Comparison of ENCODE assay signal across 9 mouse cellular contexts in the genomic region with DNA sequence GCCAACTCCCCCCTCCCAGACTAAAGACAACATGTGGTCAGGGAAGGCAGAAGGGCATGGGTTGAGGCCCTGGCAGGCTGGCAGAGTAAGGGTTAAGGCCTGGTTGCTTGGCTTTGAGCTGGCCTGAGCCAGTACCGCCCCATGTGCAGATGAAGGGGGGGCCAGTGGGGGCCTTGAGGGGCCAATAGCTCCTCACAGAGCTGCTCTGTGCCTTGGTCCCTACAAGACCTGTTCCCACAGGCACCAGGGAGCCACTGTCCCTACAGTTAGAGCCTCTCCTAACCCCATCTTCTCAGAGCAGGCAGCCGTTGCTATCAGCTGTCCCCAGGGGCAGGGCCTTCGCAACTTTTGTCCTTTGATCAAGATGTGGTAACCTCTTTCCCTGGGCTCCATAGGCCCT. TPM values are rescaled to one million over a fixed set of nuclear protein-coding genes. Genes with fewer than 3 reads are reported as not detected.
DNase-seq lines count a peak whose midpoint lies in the region; ATAC-seq lines count a peak whose summit lies in the region.
"Had no signal": no experiment of that assay in that cellular context is flagged by ENCODE, and none has a peak within 500 bp of the region (broad histone marks: within the 10 kb centered on the region; RNA-seq: fewer than 3 reads in every experiment).

No protein-coding gene starts in this region.

- no peaks in the 10 kb centered on the region for H3K36me3 ChIP-seq in liver, embryonic 12.5 days
- no peaks in the 10 kb centered on the region for H3K36me3 ChIP-seq in heart, embryonic 11.5 days (ENCODE audit: control insufficient read depth, insufficient read depth, low read length)

- no peak overlapping the region for H3K4me3 ChIP-seq in liver, embryonic 12.5 days
- no peak overlapping the region for H3K4me3 ChIP-seq in heart, embryonic 11.5 days (ENCODE audit: low read depth, low read length)

- peaks cover 50% of the 10 kb centered on the region for H3K4me1 ChIP-seq in liver, embryonic 12.5 days
- peaks cover 23% of the 10 kb centered on the region for H3K4me1 ChIP-seq in heart, embryonic 11.5 days (ENCODE audit: control insufficient read depth, insufficient read depth, low read length)

- no peak for ATAC-seq in cerebellum, adult (ENCODE audit: insufficient number of reproducible peaks, low FRiP score, low TSS enrichment)
- ATAC-seq in liver, embryonic 12.5 days: peak; percentile 83
- ATAC-seq in heart, embryonic 11.5 days (replicated peaks; ENCODE audit: insufficient number of reproducible peaks, low FRiP score, low TSS enrichment): no peak

- no peaks in the 10 kb centered on the region for H3K9me3 ChIP-seq in liver, embryonic 12.5 days (replicated peaks)
- H3K9me3 ChIP-seq in heart, embryonic 11.5 days (replicated peaks; ENCODE audit: control insufficient read depth, low read length): no peaks in the 10 kb centered on the region

- WGBS in liver, embryonic 12.5 days (ENCODE audit: insufficient replicate concordance): 19% methylated on average over 3 of the region's 3 CpGs
- WGBS in heart, embryonic 11.5 days (ENCODE audit: insufficient replicate concordance): 9% methylated on average over 3 of the region's 3 CpGs

- H3K4me2 ChIP-seq in liver, embryonic 12.5 days: peak overlapping the region; percentile 10; the same call in 1 of the 2 replicates
- no peak overlapping the region for H3K4me2 ChIP-seq in heart, embryonic 11.5 days

- H3K27me3 ChIP-seq in liver, embryonic 12.5 days (replicated peaks): no peaks in the 10 kb centered on the region
- no peaks in the 10 kb centered on the region for H3K27me3 ChIP-seq in heart, embryonic 11.5 days (ENCODE audit: control insufficient read depth, insufficient read depth, low read length)

- peak; percentile 53 for DNase-seq in cerebellum, adult 11-12 months
- DNase-seq in right cerebral cortex, postnatal 14 days: peak; percentile 23
- DNase-seq in right cerebral cortex, adult 2 months (ENCODE audit: low spot score in 2 of 2): no peak
- DNase-seq in right cerebral cortex, postnatal 4 days: peak; percentile 42
- no peak for DNase-seq in gastrocnemius, postnatal 4 days (ENCODE audit: low spot score in 2 of 2)

- H3K9ac ChIP-seq in liver, embryonic 12.5 days: no peak overlapping the region
- H3K9ac ChIP-seq in heart, embryonic 11.5 days (ENCODE audit: low read depth, low read length): no peak overlapping the region

- H3K27ac ChIP-seq in liver, embryonic 12.5 days: peak overlapping the region; percentile 27; the same call in 1 of the 2 replicates
- H3K27ac ChIP-seq in heart, embryonic 11.5 days (ENCODE audit: low read depth, low read length): no peak overlapping the region

RNA-seq across cellular contexts. Expression of a gene that starts 11.1 kb away (rescaled TPM):
- polyA plus RNA-seq in liver, embryonic 12.5 days (2016; fragmentation: Nextera tagmentation; extraction: Ambion mirVana): 1.3 and 1.7 TPM in 2 replicates
- 1.3 and 1.5 TPM in 2 replicates for polyA plus RNA-seq in heart, embryonic 11.5 days (2014; fragmentation: Nextera tagmentation; extraction: Ambion mirVana)
- total RNA-seq in gastrocnemius, postnatal 4 days (2021): 10 to 100 TPM in 1 of 2 experiments, 1 to 10 TPM in 1; 7.3 to 10.2 TPM

RNA-seq across cellular contexts. Expression of a gene that starts 47.7 kb away (rescaled TPM):
- not detected in 2 replicates for polyA plus RNA-seq in liver, embryonic 12.5 days (2016; fragmentation: Nextera tagmentation; extraction: Ambion mirVana)
- not detected in 2 replicates for polyA plus RNA-seq in heart, embryonic 11.5 days (2014; fragmentation: Nextera tagmentation; extraction: Ambion mirVana)
- total RNA-seq in gastrocnemius, postnatal 4 days (2021): not detected
- total RNA-seq: layer of hippocampus, postnatal 14 days had no signal

RNA-seq across cellular contexts. Expression of a gene that starts 55.7 kb away (rescaled TPM):
- polyA plus RNA-seq in liver, embryonic 12.5 days (2016; fragmentation: Nextera tagmentation; extraction: Ambion mirVana): not detected in 2 replicates
- not detected in 2 replicates for polyA plus RNA-seq in heart, embryonic 11.5 days (2014; fragmentation: Nextera tagmentation; extraction: Ambion mirVana)
- not detected for total RNA-seq in gastrocnemius, postnatal 4 days (2021)
- total RNA-seq: layer of hippocampus, postnatal 14 days had no signal

Comparison
In these comparisons a context has a peak if more than half of its experiments do, and no peak if none do; other contexts are left out.
1. DNase-seq: peak in cerebellum, adult 11-12 months (single experiment), right cerebral cortex, postnatal 14 days (single experiment) and right cerebral cortex, postnatal 4 days (single experiment); none in right cerebral cortex, adult 2 months (0 of 2) and gastrocnemius, postnatal 4 days (0 of 2).